Mouse (Mus musculus): ENCODE results near the gene Wfdc1. TPM values are rescaled to one million over a fixed set of nuclear protein-coding genes. Genes with fewer than 3 reads are reported as not detected.

Wfdc1 gene
- total RNA-seq, 1 experiment, result 0.13 TPM

GRCm38 (mm10) chr8:119717765-119718164 is 51.6 kb downstream of the Wfdc1 start:
- H3K27ac ChIP-seq (ENCODE audit: insufficient read depth, low read depth, low read length, poor library complexity, severe bottlenecking), result no peak overlapping the region
- H3K9me3 ChIP-seq (ENCODE audit: control insufficient read depth, insufficient read depth, low read depth, low read length), result no peaks in the 10 kb centered on the region
- DNase-seq (ENCODE audit: low read depth, low spot score), result peak; percentile 41
- in situ Hi-C loops (cut with MboI; ENCODE audit: low sequenced_read_pairs in 2 of 2, unreplicated experiment in 2 of 2), result no loop called here
- H3K36me3 ChIP-seq (ENCODE audit: control insufficient read depth, insufficient read depth, low read length, poor library complexity, severe bottlenecking), result no peaks in the 10 kb centered on the region
- no peak overlapping the region for H3K4me3 ChIP-seq (ENCODE audit: insufficient read depth in 1 of 2, low read depth in 1 of 2, low read length in 2 of 2, poor library complexity in 1 of 2, severe bottlenecking in 1 of 2)
- no peak for TF ChIP-seq CHD2 (IDR thresholded peaks at IDR 0.05; ENCODE audit: low read depth, low read length)
- H3K9ac ChIP-seq (ENCODE audit: insufficient read depth, low read depth, low read length, poor library complexity, severe bottlenecking), result no peak overlapping the region
- peaks cover 0 to 5% of the 10 kb centered on the region in 2 experiments; a peak in 1 of 4 replicates for H3K4me1 ChIP-seq (ENCODE audit: control insufficient read depth in 2 of 2, insufficient read depth in 2 of 2, low read length in 2 of 2, poor library complexity in 1 of 2)

GRCm38 (mm10) chr8:119719011-119719501 is 52.9 kb downstream of the Wfdc1 start:
- in situ Hi-C loops (cut with MboI; ENCODE audit: low sequenced_read_pairs in 2 of 2, unreplicated experiment in 2 of 2), result no loop called here
- Histone ChIP-seq H3K9ac (ENCODE audit: insufficient read depth, low read depth, low read length, poor library complexity, severe bottlenecking) (no peak overlapping the region), H3K27ac (ENCODE audit: insufficient read depth, low read depth, low read length, poor library complexity, severe bottlenecking) (no peak overlapping the region), H3K4me3 (ENCODE audit: insufficient read depth in 1 of 2, low read depth in 1 of 2, low read length in 2 of 2, poor library complexity in 1 of 2, severe bottlenecking in 1 of 2) (no peak overlapping the region), H3K9me3 (ENCODE audit: control insufficient read depth, insufficient read depth, low read depth, low read length) (no peaks in the 10 kb centered on the region), H3K36me3 (ENCODE audit: control insufficient read depth, insufficient read depth, low read length, poor library complexity, severe bottlenecking) (no peaks in the 10 kb centered on the region), H3K4me1 (ENCODE audit: control insufficient read depth in 2 of 2, insufficient read depth in 2 of 2, low read length in 2 of 2, poor library complexity in 1 of 2) (peaks cover 0 to 5% of the 10 kb centered on the region in 2 experiments; a peak in 1 of 4 replicates)
- DNase-seq (ENCODE audit: low read depth, low spot score), result no peak
- no peak for TF ChIP-seq CHD2 (IDR thresholded peaks at IDR 0.05; ENCODE audit: low read depth, low read length)

GRCm38 (mm10) chr8:119722348-119722747 is 56.2 kb downstream of the Wfdc1 start:
- H3K36me3 ChIP-seq (ENCODE audit: control insufficient read depth, insufficient read depth, low read length, poor library complexity, severe bottlenecking), result no peaks in the 10 kb centered on the region
- no peaks in the 10 kb centered on the region for H3K9me3 ChIP-seq (ENCODE audit: control insufficient read depth, insufficient read depth, low read depth, low read length)
- no peaks in the 10 kb centered on the region; a peak in 1 of 4 replicates for H3K4me1 ChIP-seq (ENCODE audit: control insufficient read depth in 2 of 2, insufficient read depth in 2 of 2, low read length in 2 of 2, poor library complexity in 1 of 2)
- no peak overlapping the region for H3K9ac ChIP-seq (ENCODE audit: insufficient read depth, low read depth, low read length, poor library complexity, severe bottlenecking)
- H3K27ac ChIP-seq (ENCODE audit: insufficient read depth, low read depth, low read length, poor library complexity, severe bottlenecking), result no peak overlapping the region
- in situ Hi-C loops (cut with MboI; ENCODE audit: low sequenced_read_pairs in 2 of 2, unreplicated experiment in 2 of 2), result no loop called here
- H3K4me3 ChIP-seq (ENCODE audit: insufficient read depth in 1 of 2, low read depth in 1 of 2, low read length in 2 of 2, poor library complexity in 1 of 2, severe bottlenecking in 1 of 2), result no peak overlapping the region
- DNase-seq (ENCODE audit: low read depth, low spot score), result no peak
- TF ChIP-seq ZC3H11A (IDR thresholded peaks at IDR 0.05; ENCODE audit: borderline replicate concordance, low read depth, low read length) (no peak), MAFK (IDR thresholded peaks at IDR 0.05; ENCODE audit: insufficient read depth, low read depth, low read length) (no peak), ZNF384 (IDR thresholded peaks at IDR 0.05; ENCODE audit: low read depth, low read length) (no peak), CHD2 (IDR thresholded peaks at IDR 0.05; ENCODE audit: low read depth, low read length) (no peak), HCFC1 (IDR thresholded peaks at IDR 0.05; ENCODE audit: borderline replicate concordance, insufficient read depth, low read length) (no peak)

- Histone ChIP-seq H3K4me1 (ENCODE audit: control insufficient read depth in 2 of 2, insufficient read depth in 2 of 2, low read length in 2 of 2, poor library complexity in 1 of 2) (no peaks in the 10 kb centered on the region; a peak in 1 of 4 replicates), H3K9ac (ENCODE audit: insufficient read depth, low read depth, low read length, poor library complexity, severe bottlenecking) (no peak overlapping the region), H3K9me3 (ENCODE audit: control insufficient read depth, insufficient read depth, low read depth, low read length) (no peaks in the 10 kb centered on the region), H3K27ac (ENCODE audit: insufficient read depth, low read depth, low read length, poor library complexity, severe bottlenecking) (no peak overlapping the region), H3K4me3 (ENCODE audit: insufficient read depth in 1 of 2, low read depth in 1 of 2, low read length in 2 of 2, poor library complexity in 1 of 2, severe bottlenecking in 1 of 2) (no peak overlapping the region), H3K36me3 (ENCODE audit: control insufficient read depth, insufficient read depth, low read length, poor library complexity, severe bottlenecking) (no peaks in the 10 kb centered on the region)
- in situ Hi-C loops (cut with MboI; ENCODE audit: low sequenced_read_pairs in 2 of 2, unreplicated experiment in 2 of 2), result no loop called here
- no peak for TF ChIP-seq ZNF384 (IDR thresholded peaks at IDR 0.05; ENCODE audit: low read depth, low read length)
- no peak for TF ChIP-seq HCFC1 (IDR thresholded peaks at IDR 0.05; ENCODE audit: borderline replicate concordance, insufficient read depth, low read length)
- no peak for TF ChIP-seq ZC3H11A (IDR thresholded peaks at IDR 0.05; ENCODE audit: borderline replicate concordance, low read depth, low read length)
- no peak for TF ChIP-seq CHD2 (IDR thresholded peaks at IDR 0.05; ENCODE audit: low read depth, low read length)
- no peak for DNase-seq (ENCODE audit: low read depth, low spot score)
Measured at GRCm38 (mm10) chr8:119723676-119724075, 57.5 kb downstream of the Wfdc1 start.

GRCm38 (mm10) chr8:119724596-119724995 is 58.4 kb downstream of the Wfdc1 start:
- no peak for DNase-seq (ENCODE audit: low read depth, low spot score)
- in situ Hi-C loops (cut with MboI; ENCODE audit: low sequenced_read_pairs in 2 of 2, unreplicated experiment in 2 of 2), result no loop called here
- Histone ChIP-seq H3K27ac (ENCODE audit: insufficient read depth, low read depth, low read length, poor library complexity, severe bottlenecking) (no peak overlapping the region), H3K36me3 (ENCODE audit: control insufficient read depth, insufficient read depth, low read length, poor library complexity, severe bottlenecking) (no peaks in the 10 kb centered on the region), H3K9ac (ENCODE audit: insufficient read depth, low read depth, low read length, poor library complexity, severe bottlenecking) (no peak overlapping the region), H3K4me1 (ENCODE audit: control insufficient read depth in 2 of 2, insufficient read depth in 2 of 2, low read length in 2 of 2, poor library complexity in 1 of 2) (no peaks in the 10 kb centered on the region; a peak in 1 of 4 replicates), H3K4me3 (ENCODE audit: insufficient read depth in 1 of 2, low read depth in 1 of 2, low read length in 2 of 2, poor library complexity in 1 of 2, severe bottlenecking in 1 of 2) (no peak overlapping the region), H3K9me3 (ENCODE audit: control insufficient read depth, insufficient read depth, low read depth, low read length) (no peaks in the 10 kb centered on the region)
- no peak for TF ChIP-seq MAFK (IDR thresholded peaks at IDR 0.05; ENCODE audit: insufficient read depth, low read depth, low read length)
- no peak for TF ChIP-seq ZC3H11A (IDR thresholded peaks at IDR 0.05; ENCODE audit: borderline replicate concordance, low read depth, low read length)
- TF ChIP-seq CHD2 (IDR thresholded peaks at IDR 0.05; ENCODE audit: low read depth, low read length), result no peak
- TF ChIP-seq ZNF384 (IDR thresholded peaks at IDR 0.05; ENCODE audit: low read depth, low read length), result no peak
- TF ChIP-seq HCFC1 (IDR thresholded peaks at IDR 0.05; ENCODE audit: borderline replicate concordance, insufficient read depth, low read length), result no peak
